In genomic region chr4:58911831-58912628, GRCm38 (mm10) we compare ENCODE assay signal across 8 mouse cellular contexts. TPM values are rescaled to one million over a fixed set of nuclear protein-coding genes. Genes with fewer than 3 reads are reported as not detected.
A peak's percentile ranks its signal among the peaks of the same experiment; 100 is the strongest.
DNase-seq lines count a peak whose midpoint lies in the region; ATAC-seq lines count a peak whose summit lies in the region.

No protein-coding gene starts in this region.

- no peaks in the 10 kb centered on the region for H3K36me3 ChIP-seq in hindbrain, embryonic 13.5 days
- no peaks in the 10 kb centered on the region for H3K36me3 ChIP-seq in megakaryocyte, embryonic 14.5 days (replicated peaks; ENCODE audit: low read length)

- H3K27ac ChIP-seq in hindbrain, embryonic 13.5 days = peak overlapping the region; percentile 99

- peaks cover 18% of the 10 kb centered on the region for H3K4me1 ChIP-seq in hindbrain, embryonic 13.5 days (replicated peaks)
- peaks cover 49% of the 10 kb centered on the region for H3K4me1 ChIP-seq in megakaryocyte, embryonic 14.5 days

- WGBS in hindbrain, embryonic 13.5 days = under 1% methylated on average over 79 of the region's 126 CpGs

- intact Hi-C loops in left cerebral cortex, postnatal 14 days (cut with DNase I) = loop anchor here (2.0 kb wide), 1 partner anchor 31 kb away; the partner anchor contains the start of gene Zkscan16

- no peaks in the 10 kb centered on the region for H3K27me3 ChIP-seq in hindbrain, embryonic 13.5 days
- H3K27me3 ChIP-seq in megakaryocyte, embryonic 14.5 days (replicated peaks) = no peaks in the 10 kb centered on the region

- peak; percentile 48 for DNase-seq in T-cell, adult 2 months (ENCODE audit: low spot score)
- peak; percentile 80 for DNase-seq in cerebellum, adult 9-11 months
- peak; percentile 30 to 55 for DNase-seq in frontal cortex, postnatal 25 days (ENCODE audit: low spot score in 2 of 2)
- peak; percentile 57 to 58 for DNase-seq in left cerebral cortex, postnatal 14 days (ENCODE audit: low spot score in 2 of 2)
- peak; percentile 66 for DNase-seq in right cerebral cortex, adult 18-20 months
- peak; percentile 64 to 73 for DNase-seq in urinary bladder, postnatal 4 days (ENCODE audit: low spot score in 2 of 2)

- peak overlapping the region; percentile 95 for H3K9ac ChIP-seq in hindbrain, embryonic 13.5 days

- peak overlapping the region; percentile 86 for H3K4me3 ChIP-seq in hindbrain, embryonic 13.5 days
- H3K4me3 ChIP-seq in megakaryocyte, embryonic 14.5 days (replicated peaks) = peak overlapping the region; percentile 93

- peak; percentile 85 for ATAC-seq in hindbrain, embryonic 13.5 days (ENCODE audit: low FRiP score)

- peak overlapping the region; percentile 79 for H3K4me2 ChIP-seq in hindbrain, embryonic 13.5 days

- no peaks in the 10 kb centered on the region for H3K9me3 ChIP-seq in hindbrain, embryonic 13.5 days
- no peaks in the 10 kb centered on the region for H3K9me3 ChIP-seq in megakaryocyte, embryonic 14.5 days

RNA-seq across cellular contexts. Expression of gene Ecpas, which starts 0.5 kb away (rescaled TPM):
- polyA plus RNA-seq in hindbrain, embryonic 13.5 days (2015; fragmentation: Nextera tagmentation; extraction: Ambion mirVana) = 28.4 and 28.8 TPM in 2 replicates
- total RNA-seq in left cerebral cortex, postnatal 14 days (2021) = 100 to 1,000 TPM; 134 to 145 TPM
- 4.9 and 12.6 TPM in 2 replicates for polyA plus RNA-seq in megakaryocyte, embryonic 14.5 days (2012; ENCODE audit: insufficient read depth, low replicate concordance)

RNA-seq across cellular contexts. Expression of gene Zkscan16, which starts 31.4 kb away (rescaled TPM):
- polyA plus RNA-seq in hindbrain, embryonic 13.5 days (2015; fragmentation: Nextera tagmentation; extraction: Ambion mirVana) = 0.52 and 1.1 TPM in 2 replicates
- 10 to 100 TPM; 23.2 to 31.1 TPM for total RNA-seq in left cerebral cortex, postnatal 14 days (2021)
- polyA plus RNA-seq in megakaryocyte, embryonic 14.5 days (2012; ENCODE audit: insufficient read depth, low replicate concordance) = not detected in 2 replicates

Comparison
In these comparisons a context has a peak if more than half of its experiments do, and no peak if none do; other contexts are left out.
1. Peak in every context shown above with its lines: DNase-seq, ATAC-seq, H3K4me3 ChIP-seq and H3K27ac ChIP-seq.